Mouse (Mus musculus): ENCODE data around the gene Trappc3l.

- TF ChIP-seq POLR2A (IDR thresholded peaks at IDR 0.05; ENCODE audit: low read depth, low read length) (no peak), CTCF (IDR thresholded peaks at IDR 0.05; ENCODE audit: extremely low read depth, insufficient read depth, insufficient read length, insufficient replicate concordance) (no peak)
Observed at GRCm38 (mm10) chr10:34069606-34070005, 32.2 kb downstream of the Trappc3l start.

Measured in spleen, adult 2 months (tissue).